Mouse (Mus musculus) midbrain, embryonic 12.5 days (tissue): ENCODE measurements around the gene Gmpr2. TPM values are rescaled to one million over a fixed set of nuclear protein-coding genes. Genes with fewer than 3 reads are reported as not detected.

Source experiments
- polyA plus RNA-seq: library from polyadenylated mRNA; unstranded; fragments of >200 nt; fragmentation: Nextera tagmentation; extraction: Ambion mirVana; gene quantifications from 2 replicates; pipeline ENCODE4 v1.2.1, GENCODE M21; 2016

The Gmpr2 gene
- polyA plus RNA-seq, 1 experiment from 2014 or later, result 64.8 TPM

Other genes with a start within 250 kb of the Gmpr2 start
- gene Dhrs4, start 193.2 kb upstream of the Gmpr2 start, polyA plus RNA-seq, result 38.2 and 39.6 TPM in 2 replicates
- gene Carmil3, start 181.3 kb upstream of the Gmpr2 start, polyA plus RNA-seq, result 13.8 and 14.8 TPM in 2 replicates
- 0.42 and 0.79 TPM in 2 replicates for gene Cpne6, start 161.5 kb upstream of the Gmpr2 start, polyA plus RNA-seq
- not detected in 2 replicates for gene Nrl, start 147.0 kb upstream of the Gmpr2 start, polyA plus RNA-seq
- gene Pck2, start 131.7 kb upstream of the Gmpr2 start, polyA plus RNA-seq, result 16.8 and 22.0 TPM in 2 replicates
- 113 and 117 TPM in 2 replicates for gene Dcaf11, start 111.9 kb upstream of the Gmpr2 start, polyA plus RNA-seq
- gene A730061H03Rik, start 111.5 kb upstream of the Gmpr2 start, polyA plus RNA-seq, result not detected in 2 replicates
- 0.24 TPM in 1 of 2 replicates, not detected in the other for gene Fitm1, start 96.3 kb upstream of the Gmpr2 start, polyA plus RNA-seq
- 122 and 127 TPM in 2 replicates for gene Psme1, start 93.8 kb upstream of the Gmpr2 start, polyA plus RNA-seq
- gene Emc9, start 86.6 kb upstream of the Gmpr2 start, polyA plus RNA-seq, result 6.4 and 6.7 TPM in 2 replicates
- gene Psme2, start 80.8 kb upstream of the Gmpr2 start, polyA plus RNA-seq, result 192 and 215 TPM in 2 replicates
- gene Rnf31, start 80.2 kb upstream of the Gmpr2 start, polyA plus RNA-seq, result 20.0 and 20.5 TPM in 2 replicates
- 9.4 and 11.5 TPM in 2 replicates for gene Irf9, start 68.4 kb upstream of the Gmpr2 start, polyA plus RNA-seq
- 6.6 and 7.3 TPM in 2 replicates for gene Rec8, start 53.9 kb upstream of the Gmpr2 start, polyA plus RNA-seq
- 78.5 and 85.4 TPM in 2 replicates for gene Ipo4, start 36.0 kb upstream of the Gmpr2 start, polyA plus RNA-seq
- 3.5 and 4.9 TPM in 2 replicates for gene Gm49378, start 34.0 kb upstream of the Gmpr2 start, polyA plus RNA-seq
- gene Tm9sf1, start 28.1 kb upstream of the Gmpr2 start, polyA plus RNA-seq, result 64.0 and 66.1 TPM in 2 replicates
- 0.63 and 0.80 TPM in 2 replicates for gene Tssk4, start 21.8 kb upstream of the Gmpr2 start, polyA plus RNA-seq
- gene Mdp1, start 11.4 kb upstream of the Gmpr2 start, polyA plus RNA-seq, result 63.8 and 67.2 TPM in 2 replicates
- gene Nedd8, start 183 bp downstream of the Gmpr2 start, polyA plus RNA-seq, result 515 and 554 TPM in 2 replicates
- 53.5 and 55.4 TPM in 2 replicates for gene Tinf2, start 9.9 kb downstream of the Gmpr2 start, polyA plus RNA-seq
- 0.56 and 0.59 TPM in 2 replicates for gene Tgm1, start 42.0 kb downstream of the Gmpr2 start, polyA plus RNA-seq
- gene Rabggta, start 50.3 kb downstream of the Gmpr2 start, polyA plus RNA-seq, result 34.7 and 35.3 TPM in 2 replicates
- 64.8 and 65.9 TPM in 2 replicates for gene Dhrs1, start 73.7 kb downstream of the Gmpr2 start, polyA plus RNA-seq
- 44.1 and 45.9 TPM in 2 replicates for gene Nop9, start 73.8 kb downstream of the Gmpr2 start, polyA plus RNA-seq
- gene Cideb, start 86.5 kb downstream of the Gmpr2 start, polyA plus RNA-seq, result not detected in 2 replicates
- 0.24 and 0.41 TPM in 2 replicates for gene Ltb4r2, start 89.5 kb downstream of the Gmpr2 start, polyA plus RNA-seq
- 0.13 TPM in 1 of 2 replicates, not detected in the other for gene Ltb4r1, start 94.0 kb downstream of the Gmpr2 start, polyA plus RNA-seq
- 6.6 and 7.9 TPM in 2 replicates for gene Adcy4, start 112.2 kb downstream of the Gmpr2 start, polyA plus RNA-seq
- 5.3 and 8.3 TPM in 2 replicates for gene Ripk3, start 116.9 kb downstream of the Gmpr2 start, polyA plus RNA-seq
- 20.2 and 24.0 TPM in 2 replicates for gene Nfatc4, start 151.2 kb downstream of the Gmpr2 start, polyA plus RNA-seq
- 27.6 and 28.0 TPM in 2 replicates for gene Nynrin, start 182.1 kb downstream of the Gmpr2 start, polyA plus RNA-seq
- 0.12 and 0.15 TPM in 2 replicates for gene Cbln3, start 212.5 kb downstream of the Gmpr2 start, polyA plus RNA-seq
- gene Khnyn, start 213.0 kb downstream of the Gmpr2 start, polyA plus RNA-seq, result 21.5 and 22.4 TPM in 2 replicates
- gene Sdr39u1, start 228.4 kb downstream of the Gmpr2 start, polyA plus RNA-seq, result 41.3 and 44.6 TPM in 2 replicates